Mouse (Mus musculus): ENCODE measurements around the gene Sh2d4b. TPM values are rescaled to one million over a fixed set of nuclear protein-coding genes. Genes with fewer than 3 reads are reported as not detected.
A peak's percentile ranks its signal among the peaks of the same experiment; 100 is the strongest.

Sh2d4b gene
- under 1 TPM; 0.31 to 0.41 TPM for total RNA-seq (2021)
- long read RNA-seq, experiment 1, partial matches to known transcripts, result 0 of 1 reads
- long read RNA-seq, experiment 1, other reads (novel, unspliced or antisense), result 1 of 1 reads
- long read RNA-seq, experiment 2, result 0 reads

DNA sequence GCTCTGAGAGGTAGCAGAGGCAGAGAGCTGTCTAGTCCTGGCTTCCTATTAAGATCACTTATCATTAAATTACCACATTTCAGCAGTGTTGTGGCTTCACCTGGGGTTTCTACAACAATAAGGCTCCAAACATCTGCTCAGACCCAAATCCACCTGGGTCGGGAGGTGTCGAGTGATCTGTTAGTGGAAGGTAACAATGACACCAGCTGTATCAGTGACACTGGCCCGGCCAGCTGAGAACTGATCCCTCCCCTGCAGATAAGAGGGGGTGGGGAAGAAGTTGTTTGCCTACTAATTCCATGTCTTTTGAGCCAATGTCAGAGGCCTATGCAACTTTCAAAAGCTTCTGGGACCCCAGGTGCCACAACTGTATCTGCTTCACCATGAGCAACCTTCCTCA is at the start of gene Sh2d4b:
Gene Sh2d4b (minus strand): TSS at position 71 of the 400 bp plus-strand sequence.
- intact Hi-C loops (cut with DNase I; ENCODE audit: low total_unique reads), result no loop called here
- DNase-seq, result no peak

- intact Hi-C loops (cut with DNase I; ENCODE audit: low total_unique reads), result no loop called here
- DNase-seq, result no peak
These were observed 49.4 kb upstream of the Sh2d4b start for GRCm38 (mm10) chr14:40942429-40942828.

- intact Hi-C loops (cut with DNase I; ENCODE audit: low total_unique reads), result no loop called here
These were observed 45.4 kb upstream of the Sh2d4b start for GRCm38 (mm10) chr14:40938380-40938987.

GRCm38 (mm10) chr14:40937052-40937451 is 44.0 kb upstream of the Sh2d4b start:
- no peak for DNase-seq
- intact Hi-C loops (cut with DNase I; ENCODE audit: low total_unique reads), result no loop called here

More at GRCm38 (mm10) chr14:40938380-40938987, 45.4 kb upstream of the Sh2d4b start:
- no peak for DNase-seq

DNA sequence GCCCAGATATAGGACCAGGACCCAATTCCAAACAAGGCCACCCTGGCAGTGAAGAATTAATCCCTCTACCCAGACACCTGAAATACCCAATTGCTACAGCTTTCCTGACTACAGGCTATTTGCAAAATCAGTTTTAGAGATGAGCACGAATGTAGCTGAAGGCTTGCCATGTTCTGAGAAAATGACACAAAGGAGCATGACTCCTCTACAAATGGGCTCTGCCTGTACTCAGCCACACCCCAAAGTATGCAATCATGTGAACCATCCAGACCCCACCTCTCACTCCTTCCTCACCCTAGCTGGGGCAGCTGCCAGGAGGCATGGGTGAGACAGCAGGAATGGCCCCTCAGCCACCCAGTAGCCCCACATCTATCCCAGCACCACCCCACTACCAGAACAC is 42.4 kb upstream of the Sh2d4b start:
- intact Hi-C loops (cut with DNase I; ENCODE audit: low total_unique reads), result no loop called here

GRCm38 (mm10) chr14:40935054-40935453 is 42.0 kb upstream of the Sh2d4b start:
- DNase-seq, result no peak
- intact Hi-C loops (cut with DNase I; ENCODE audit: low total_unique reads), result no loop called here

More for the DNA sequence above, 42.4 kb upstream of the Sh2d4b start:
- no peak for DNase-seq

- DNase-seq, result no peak
- intact Hi-C loops (cut with DNase I; ENCODE audit: low total_unique reads), result no loop called here
These were observed 40.3 kb upstream of the Sh2d4b start for GRCm38 (mm10) chr14:40933328-40933727.

DNA sequence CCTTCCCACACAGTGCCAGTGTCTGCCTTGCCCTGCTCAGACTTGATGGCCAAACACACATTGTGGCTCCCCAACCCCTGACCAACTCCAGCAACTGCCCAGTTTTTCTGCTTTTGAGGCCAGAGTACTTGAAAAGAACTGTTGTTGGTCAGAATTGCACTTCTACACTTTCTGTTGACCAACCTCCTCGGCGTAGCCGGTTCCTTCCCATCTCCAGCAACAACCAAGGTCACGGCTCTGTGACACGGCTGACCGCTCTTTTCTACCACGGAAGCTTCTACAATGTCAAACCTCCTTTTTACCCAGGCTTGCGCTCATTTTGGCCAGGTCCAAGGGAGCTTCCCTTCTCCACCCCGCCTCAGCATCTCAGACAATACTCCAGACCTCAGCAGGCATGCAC is 39.2 kb upstream of the Sh2d4b start:
- intact Hi-C loops (cut with DNase I; ENCODE audit: low total_unique reads), result no loop called here
- DNase-seq, result no peak

- intact Hi-C loops (cut with DNase I; ENCODE audit: low total_unique reads), result no loop called here
These were observed 38.2 kb upstream of the Sh2d4b start for GRCm38 (mm10) chr14:40931115-40931829.

DNA sequence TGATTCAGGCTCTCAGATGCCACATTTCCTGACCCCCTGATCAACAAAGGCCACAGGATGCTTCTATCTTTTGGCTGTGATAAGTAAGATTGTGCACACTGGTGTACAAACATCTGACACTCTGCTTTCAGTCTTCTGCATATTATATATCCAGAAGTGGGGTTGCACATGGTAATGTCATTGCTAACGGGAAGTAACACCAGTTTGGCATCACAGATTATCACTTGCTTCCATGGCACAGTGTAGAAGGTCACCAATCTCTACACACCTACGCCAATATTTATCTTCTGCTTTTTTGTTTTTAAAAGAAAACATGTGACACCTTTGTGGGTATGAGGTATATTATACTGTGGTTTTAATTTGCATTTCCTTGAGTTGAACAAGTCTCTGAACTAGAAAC is 36.9 kb upstream of the Sh2d4b start:
- no peak for DNase-seq

More at GRCm38 (mm10) chr14:40931115-40931829, 38.2 kb upstream of the Sh2d4b start:
- DNase-seq, result no peak

DNA sequence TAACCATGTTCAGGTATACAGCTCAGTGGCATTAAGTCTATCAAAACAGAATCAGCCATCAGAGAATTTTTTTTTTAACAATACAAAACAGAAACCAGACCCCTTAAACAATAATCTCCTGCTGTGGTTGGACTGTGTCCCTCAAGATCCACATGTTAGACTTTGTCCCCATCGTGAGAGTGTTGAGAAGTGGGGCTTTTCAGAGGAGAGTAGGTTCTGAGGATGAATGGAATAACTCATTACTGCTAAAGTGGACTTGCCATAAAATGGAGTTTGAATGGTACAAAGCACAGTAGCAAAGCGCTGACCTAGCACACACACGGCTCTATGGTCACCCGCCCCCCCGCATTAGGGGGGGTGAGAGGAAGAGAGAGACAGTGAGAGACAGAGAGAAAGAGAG is 35.8 kb upstream of the Sh2d4b start:
- intact Hi-C loops (cut with DNase I; ENCODE audit: low total_unique reads), result no loop called here
- DNase-seq, result no peak

More for the DNA sequence above, 36.9 kb upstream of the Sh2d4b start:
- intact Hi-C loops (cut with DNase I; ENCODE audit: low total_unique reads), result no loop called here

DNA sequence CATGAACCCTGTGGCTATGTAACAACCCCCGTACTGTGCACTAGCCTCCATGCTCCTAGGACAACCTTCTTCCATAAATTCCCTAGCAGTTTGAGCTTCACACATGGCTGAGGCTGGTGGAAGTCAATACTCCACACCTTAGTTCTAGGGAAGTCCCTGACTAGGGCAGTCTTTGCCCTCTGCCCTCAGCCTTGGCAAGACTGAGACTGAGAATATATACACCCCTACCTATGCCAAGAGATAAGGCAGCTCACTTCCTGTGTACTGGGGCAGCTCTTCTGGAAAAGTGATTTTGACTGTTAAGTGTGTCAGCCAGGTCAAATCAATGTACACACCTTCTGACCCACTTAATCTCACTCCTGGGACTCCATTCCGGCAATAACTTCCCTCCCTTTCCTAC is 34.0 kb upstream of the Sh2d4b start:
- intact Hi-C loops (cut with DNase I; ENCODE audit: low total_unique reads), result no loop called here
- DNase-seq, result no peak

GRCm38 (mm10) chr14:40924378-40925113 is 31.5 kb upstream of the Sh2d4b start:
- intact Hi-C loops (cut with DNase I; ENCODE audit: low total_unique reads), result no loop called here
- DNase-seq, result no peak

- intact Hi-C loops (cut with DNase I; ENCODE audit: low total_unique reads), result no loop called here
- DNase-seq, result no peak
These were observed 28.2 kb upstream of the Sh2d4b start for GRCm38 (mm10) chr14:40921241-40921640.

DNA sequence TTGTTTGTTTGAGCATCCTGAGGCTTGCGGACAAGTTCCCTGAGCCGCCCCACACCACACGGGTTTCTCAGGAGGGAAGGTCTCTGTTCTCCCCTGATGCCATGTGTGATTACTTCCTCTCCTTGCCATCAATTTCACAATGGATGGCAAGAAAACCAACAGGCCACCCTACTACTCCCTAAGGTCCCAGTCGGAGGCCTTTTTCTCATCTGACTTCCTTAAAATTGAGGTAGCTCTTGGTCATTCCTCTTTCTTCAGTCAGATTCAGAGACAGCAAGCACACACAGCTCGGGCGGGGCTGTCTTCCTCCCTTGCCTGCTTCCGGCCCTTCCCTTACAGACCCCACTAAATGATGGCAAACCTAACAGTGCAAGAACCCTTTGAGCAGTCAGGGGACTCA is 26.5 kb upstream of the Sh2d4b start:
- no peak for DNase-seq
- intact Hi-C loops (cut with DNase I; ENCODE audit: low total_unique reads), result loop anchor here (5.0 kb wide), 1 partner anchor 118 kb away; no protein-coding TSS in a partner anchor

DNA sequence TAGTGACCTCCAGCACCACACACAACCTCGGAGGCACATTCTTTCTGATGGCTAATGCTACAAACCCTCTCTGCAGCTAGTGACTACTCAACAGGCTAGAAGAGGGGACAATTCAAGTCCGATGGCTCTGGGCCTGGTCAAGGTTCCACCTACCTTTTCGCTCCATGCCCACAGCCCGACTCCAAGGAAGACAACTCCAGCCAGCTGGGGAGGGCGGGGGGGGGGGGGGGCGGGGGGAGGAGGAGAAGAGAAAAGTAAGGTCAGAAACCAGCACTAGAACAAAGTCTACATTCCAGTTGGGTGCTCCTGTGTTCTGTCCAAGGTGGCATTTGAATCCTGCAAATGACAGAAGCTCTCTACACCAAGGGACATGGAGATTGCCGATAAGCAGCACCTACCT is 25.4 kb upstream of the Sh2d4b start:
- intact Hi-C loops (cut with DNase I; ENCODE audit: low total_unique reads), result loop anchor here (5.0 kb wide), 1 partner anchor 119 kb away; no protein-coding TSS in a partner anchor
- no peak for DNase-seq

DNA sequence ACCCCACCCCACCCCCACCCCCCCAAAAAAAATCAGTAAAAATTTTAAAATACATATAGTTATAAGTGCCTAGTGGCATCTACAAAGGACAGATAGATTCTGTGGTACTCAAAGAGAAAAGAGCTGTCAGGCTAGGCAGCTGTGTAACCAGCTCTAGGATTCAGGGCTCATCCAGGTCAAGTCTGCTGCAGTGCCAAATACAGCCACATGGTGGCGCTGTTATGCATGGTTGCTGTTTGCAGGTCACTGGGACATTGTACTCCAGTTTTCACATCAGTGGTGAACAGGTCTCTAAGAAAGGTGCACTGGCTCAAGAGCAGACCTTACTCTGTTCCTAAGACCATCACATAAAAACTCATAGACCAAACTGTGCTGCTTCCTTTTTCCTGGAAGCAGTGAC is 24.6 kb upstream of the Sh2d4b start:
- intact Hi-C loops (cut with DNase I; ENCODE audit: low total_unique reads), result loop anchor here (2.0 to 5.0 kb wide), 2 partner anchors 57 to 120 kb away; no protein-coding TSS in a partner anchor
- DNase-seq, result peak; percentile 85

GRCm38 (mm10) chr14:40916667-40917066 is 23.6 kb upstream of the Sh2d4b start:
- DNase-seq, result no peak
- intact Hi-C loops (cut with DNase I; ENCODE audit: low total_unique reads), result loop anchor here (2.0 to 5.0 kb wide), 2 partner anchors 58 to 121 kb away; no protein-coding TSS in a partner anchor

DNA sequence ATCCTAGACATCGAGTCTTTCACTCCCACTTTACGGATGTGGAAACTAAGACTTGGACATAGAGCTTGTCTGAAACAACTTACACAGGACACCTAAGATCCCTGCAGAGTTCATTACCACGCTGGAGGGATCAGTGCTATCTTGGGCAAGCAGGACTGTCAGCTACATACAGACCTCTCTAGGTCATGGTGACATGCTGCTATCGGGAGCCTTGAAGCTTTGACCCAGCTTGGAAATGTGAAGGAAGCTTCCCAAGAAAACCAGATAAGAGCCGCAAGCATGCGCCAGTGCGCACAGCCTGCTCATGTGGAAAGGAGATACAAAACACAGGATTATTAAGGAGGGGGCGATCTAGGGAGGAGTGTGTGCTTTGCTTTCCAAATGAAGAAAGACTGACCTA is 22.8 kb upstream of the Sh2d4b start:
- no peak for DNase-seq
- intact Hi-C loops (cut with DNase I; ENCODE audit: low total_unique reads), result loop anchor here (2.0 to 5.0 kb wide), 2 partner anchors 59 to 121 kb away; no protein-coding TSS in a partner anchor

- intact Hi-C loops (cut with DNase I; ENCODE audit: low total_unique reads), result loop anchor here (5.0 kb wide), 1 partner anchor 123 kb away; no protein-coding TSS in a partner anchor
- DNase-seq, result no peak
These were observed 21.6 kb upstream of the Sh2d4b start for GRCm38 (mm10) chr14:40914701-40915100.

Data from gastrocnemius, postnatal 14 days (tissue).